In genomic region chr2:58533521-58534001, GRCm38 (mm10) we compare ENCODE assay signal across 8 mouse cellular contexts. TPM values are rescaled to one million over a fixed set of nuclear protein-coding genes. Genes with fewer than 3 reads are reported as not detected.
DNase-seq lines count a peak whose midpoint lies in the region; ATAC-seq and TF ChIP-seq lines count a peak whose summit lies in the region.

No protein-coding gene starts in this region.

- H3K9me3 ChIP-seq in embryonic facial prominence, embryonic 10.5 days: no peaks in the 10 kb centered on the region
- no peaks in the 10 kb centered on the region for H3K9me3 ChIP-seq in hindbrain, embryonic 13.5 days
- H3K9me3 ChIP-seq in midbrain, embryonic 13.5 days: no peaks in the 10 kb centered on the region

- H3K36me3 ChIP-seq in liver, adult 2 months (ENCODE audit: control insufficient read depth, insufficient read depth, low read length): no peaks in the 10 kb centered on the region
- H3K36me3 ChIP-seq in embryonic facial prominence, embryonic 10.5 days (replicated peaks): peaks cover 14% of the 10 kb centered on the region
- H3K36me3 ChIP-seq in hindbrain, embryonic 13.5 days: peaks cover 12% of the 10 kb centered on the region
- H3K36me3 ChIP-seq in midbrain, embryonic 13.5 days: peaks cover 2% of the 10 kb centered on the region; the same call in 1 of the 2 replicates

- H3K27me3 ChIP-seq in liver, adult 2 months (ENCODE audit: control insufficient read depth, insufficient read depth, low read length): no peaks in the 10 kb centered on the region
- H3K27me3 ChIP-seq in embryonic facial prominence, embryonic 10.5 days (replicated peaks; ENCODE audit: low read depth, poor library complexity, severe bottlenecking): no peaks in the 10 kb centered on the region
- no peaks in the 10 kb centered on the region for H3K27me3 ChIP-seq in hindbrain, embryonic 13.5 days
- H3K27me3 ChIP-seq in midbrain, embryonic 13.5 days: no peaks in the 10 kb centered on the region

- peak overlapping the region; percentile 59 for H3K27ac ChIP-seq in liver, adult 2 months (replicated peaks; ENCODE audit: insufficient read depth, low read depth, low read length)
- peak overlapping the region; percentile 57 for H3K27ac ChIP-seq in embryonic facial prominence, embryonic 10.5 days (replicated peaks)
- H3K27ac ChIP-seq in hindbrain, embryonic 13.5 days: peak overlapping the region; percentile 74
- peak overlapping the region; percentile 65 for H3K27ac ChIP-seq in midbrain, embryonic 13.5 days

- H3K4me3 ChIP-seq in liver, adult 2 months (ENCODE audit: insufficient read depth, low read depth, low read length): no peak overlapping the region
- no peak overlapping the region for H3K4me3 ChIP-seq in embryonic facial prominence, embryonic 10.5 days
- no peak overlapping the region for H3K4me3 ChIP-seq in hindbrain, embryonic 13.5 days
- no peak overlapping the region for H3K4me3 ChIP-seq in midbrain, embryonic 13.5 days (replicated peaks)

- TF ChIP-seq POLR2A in liver, adult 2 months (IDR thresholded peaks at IDR 0.05; ENCODE audit: extremely low read depth, insufficient read depth, low read length): no peak

- peak; percentile 34 for ATAC-seq in hindbrain, embryonic 13.5 days (ENCODE audit: low FRiP score)
- ATAC-seq in midbrain, embryonic 13.5 days: peak; percentile 48
- ATAC-seq in erythroid progenitor cell, adult 5-6 weeks (replicated peaks; ENCODE audit: low FRiP score, poor library complexity, severe bottlenecking): no peak

- no peak for TF ChIP-seq CTCF in liver, adult 2 months (IDR thresholded peaks at IDR 0.05; ENCODE audit: low read depth, low read length)

- peaks cover 31% of the 10 kb centered on the region for H3K79me2 ChIP-seq in liver, adult 2 months (ENCODE audit: control insufficient read depth, insufficient read depth, low read length)

- DNase-seq in liver, adult 2 months (ENCODE audit: extremely low read depth, low read depth, low spot score): no peak
- no peak for DNase-seq in liver
- peak; percentile 71 for DNase-seq in embryonic facial prominence, embryonic 10.5 days (ENCODE audit: low spot score)
- DNase-seq in T-cell, adult 2 months (ENCODE audit: low spot score): no peak
- DNase-seq in layer of hippocampus, adult 18-20 months (ENCODE audit: low spot score in 2 of 2): no peak

- H3K9ac ChIP-seq in liver, adult 2 months (ENCODE audit: low read depth, low read length): no peak overlapping the region
- no peak overlapping the region for H3K9ac ChIP-seq in hindbrain, embryonic 13.5 days
- H3K9ac ChIP-seq in midbrain, embryonic 13.5 days (replicated peaks): no peak overlapping the region

- H3K4me2 ChIP-seq in hindbrain, embryonic 13.5 days: no peak overlapping the region
- H3K4me2 ChIP-seq in midbrain, embryonic 13.5 days (replicated peaks): no peak overlapping the region

- peaks cover 62% of the 10 kb centered on the region for H3K4me1 ChIP-seq in liver, adult 2 months (ENCODE audit: control insufficient read depth, insufficient read depth, low read length)
- peaks cover 60% of the 10 kb centered on the region for H3K4me1 ChIP-seq in embryonic facial prominence, embryonic 10.5 days
- peaks cover 60% of the 10 kb centered on the region for H3K4me1 ChIP-seq in hindbrain, embryonic 13.5 days (replicated peaks)
- peaks cover 55% of the 10 kb centered on the region for H3K4me1 ChIP-seq in midbrain, embryonic 13.5 days (replicated peaks)

- 18% methylated on average over 7 of the region's 7 CpGs for WGBS in liver, adult 2 months
- 25% methylated on average over 7 of the region's 7 CpGs for WGBS in embryonic facial prominence, embryonic 10.5 days
- 14% methylated on average over 7 of the region's 7 CpGs for WGBS in hindbrain, embryonic 13.5 days
- WGBS in midbrain, embryonic 13.5 days: 17% methylated on average over 7 of the region's 7 CpGs

RNA-seq across cellular contexts. Expression of gene Acvr1, which starts 33.4 kb away (rescaled TPM):
- total RNA-seq in liver, adult 2 months (2014; rRNA removed): 8.4 and 9.0 TPM in 2 replicates
- 4.3 and 5.7 TPM in 2 replicates for polyA plus RNA-seq in liver, adult 2 months (2012; rRNA removed)
- 3.7 and 4.3 TPM in 2 replicates for polyA plus RNA-seq in embryonic facial prominence, embryonic 10.5 days (2016; fragmentation: Nextera tagmentation; extraction: Ambion mirVana)
- 4.2 and 4.9 TPM in 2 replicates for polyA plus RNA-seq in hindbrain, embryonic 13.5 days (2015; fragmentation: Nextera tagmentation; extraction: Ambion mirVana)
- polyA plus RNA-seq in midbrain, embryonic 13.5 days (2015; fragmentation: Nextera tagmentation; extraction: Ambion mirVana): 3.6 and 4.2 TPM in 2 replicates
- 10 to 100 TPM; 43.3 to 45.7 TPM for total RNA-seq in layer of hippocampus, adult 18-20 months (2021)
- total RNA-seq in erythroid progenitor cell, adult 5-6 weeks (2015; ENCODE audit: low replicate concordance): 1.1 and 3.4 TPM in 2 replicates
- total RNA-seq in erythroid progenitor cell, adult 5-6 weeks (2017; ENCODE audit: low replicate concordance): not detected in 2 replicates

RNA-seq across cellular contexts. Expression of gene Upp2, which starts 33.5 kb away (rescaled TPM):
- 1,501 and 1,754 TPM in 2 replicates for total RNA-seq in liver, adult 2 months (2014; rRNA removed)
- 105 and 134 TPM in 2 replicates for polyA plus RNA-seq in liver, adult 2 months (2012; rRNA removed)
- 4.6 and 6.3 TPM in 2 replicates for polyA plus RNA-seq in embryonic facial prominence, embryonic 10.5 days (2016; fragmentation: Nextera tagmentation; extraction: Ambion mirVana)
- 13.2 and 13.4 TPM in 2 replicates for polyA plus RNA-seq in hindbrain, embryonic 13.5 days (2015; fragmentation: Nextera tagmentation; extraction: Ambion mirVana)
- 9.8 and 11.6 TPM in 2 replicates for polyA plus RNA-seq in midbrain, embryonic 13.5 days (2015; fragmentation: Nextera tagmentation; extraction: Ambion mirVana)
- 10 to 100 TPM; 31.9 to 35.6 TPM for total RNA-seq in layer of hippocampus, adult 18-20 months (2021)
- not detected in 2 replicates for total RNA-seq in erythroid progenitor cell, adult 5-6 weeks (2015; ENCODE audit: low replicate concordance)
- 2.7 TPM in 1 of 2 replicates, not detected in the other for total RNA-seq in erythroid progenitor cell, adult 5-6 weeks (2017; ENCODE audit: low replicate concordance)
